Mouse (Mus musculus) forebrain, embryonic 13.5 days (tissue): ENCODE measurements around the gene Arpp19. TPM values are rescaled to one million over a fixed set of nuclear protein-coding genes. Genes with fewer than 3 reads are reported as not detected.

Source experiments
- ATAC-seq: fragments of 200-750 bp; cut with Nextera tagmentation; 2 replicates; pipeline ENCODE4 v1.8.0; 2017
- H3K27ac ChIP-seq: fragments of 300-500 bp; sonication (generic); 2 replicates; pipeline ENCODE4 v1.5.1; 2015; ENCODE audit warnings: inconsistent platforms, mild to moderate bottlenecking, moderate library complexity
- H3K27me3 ChIP-seq: fragments of 300-500 bp; sonication (generic); 2 replicates; pipeline ENCODE4 v1.6.1; 2015; ENCODE audit warnings: mild to moderate bottlenecking, inconsistent platforms
- H3K36me3 ChIP-seq: fragments of 300-500 bp; sonication (generic); 2 replicates; pipeline ENCODE4 v1.6.1; 2015; ENCODE audit warnings: mild to moderate bottlenecking, inconsistent platforms; ENCODE audit not compliant: poor library complexity, severe bottlenecking
- H3K4me1 ChIP-seq: fragments of 300-500 bp; sonication (generic); 2 replicates; pipeline ENCODE4 v1.6.1; 2015; ENCODE audit warnings: inconsistent platforms
- H3K4me2 ChIP-seq: fragments of 300-500 bp; sonication (generic); 2 replicates; pipeline ENCODE4 v1.6.1; 2015; ENCODE audit warnings: inconsistent platforms, mild to moderate bottlenecking, moderate library complexity
- H3K4me3 ChIP-seq: fragments of 300-500 bp; sonication (generic); 2 replicates; pipeline ENCODE4 v1.5.1; 2015; ENCODE audit warnings: mild to moderate bottlenecking, inconsistent platforms
- H3K9ac ChIP-seq: fragments of 300-500 bp; sonication (generic); 2 replicates; pipeline ENCODE4 v1.6.1; 2015; ENCODE audit warnings: mild to moderate bottlenecking, inconsistent platforms
- H3K9me3 ChIP-seq: fragments of 300-500 bp; sonication (generic); replicated peaks from 2 replicates; pipeline ENCODE4 v1.6.1; 2016; ENCODE audit warnings: inconsistent platforms
- WGBS: fragments of 180-500 bp; shearing (Covaris S2); methylation state at CpG from one replicate; pipeline ENCODE4 v1.1.7; 2015; 5-methylcytosine and 5-hydroxymethylcytosine counted together
- polyA plus RNA-seq: library from polyadenylated mRNA; unstranded; fragments of >200 nt; fragmentation: Nextera tagmentation; extraction: Ambion mirVana; gene quantifications from 2 replicates; pipeline ENCODE4 v1.2.1, GENCODE M21; 2015

Arpp19 gene
- polyA plus RNA-seq, 1 experiment from 2014 or later = 301 TPM

DNA sequence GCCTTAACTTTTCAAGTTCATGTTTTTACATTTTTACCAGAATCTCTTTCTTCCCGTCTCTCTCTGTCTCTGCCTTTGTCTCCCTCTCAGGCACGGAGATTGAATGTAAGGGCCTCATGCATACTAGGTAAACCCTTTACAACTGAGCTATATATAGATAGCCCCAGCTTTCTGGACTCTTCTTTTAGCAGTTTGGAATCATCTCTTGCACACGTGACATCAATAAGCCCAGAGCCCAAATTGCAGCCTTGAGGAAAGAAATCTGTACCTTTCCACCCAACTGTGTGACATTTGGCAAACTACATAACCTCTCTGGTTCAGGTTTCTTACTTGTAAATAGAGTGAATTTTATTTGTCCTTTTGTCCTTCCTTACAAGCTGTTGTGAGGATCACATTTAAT, 34.9 kb downstream of the Arpp19 start:
- peaks cover 31% of the 10 kb centered on the region for H3K4me1 ChIP-seq
- H3K9me3 ChIP-seq = no peaks in the 10 kb centered on the region
- ATAC-seq = no peak
- peak overlapping the region; percentile 93 for H3K4me3 ChIP-seq
- H3K27ac ChIP-seq = peak overlapping the region; percentile 96; the same call in 1 of the 2 replicates
- H3K27me3 ChIP-seq = no peaks in the 10 kb centered on the region
- peak overlapping the region; percentile 97 for H3K9ac ChIP-seq
- H3K4me2 ChIP-seq = peak overlapping the region; percentile 65
- H3K36me3 ChIP-seq = no peaks in the 10 kb centered on the region
- 6% methylated on average over 3 of the region's 3 CpGs for WGBS

DNA sequence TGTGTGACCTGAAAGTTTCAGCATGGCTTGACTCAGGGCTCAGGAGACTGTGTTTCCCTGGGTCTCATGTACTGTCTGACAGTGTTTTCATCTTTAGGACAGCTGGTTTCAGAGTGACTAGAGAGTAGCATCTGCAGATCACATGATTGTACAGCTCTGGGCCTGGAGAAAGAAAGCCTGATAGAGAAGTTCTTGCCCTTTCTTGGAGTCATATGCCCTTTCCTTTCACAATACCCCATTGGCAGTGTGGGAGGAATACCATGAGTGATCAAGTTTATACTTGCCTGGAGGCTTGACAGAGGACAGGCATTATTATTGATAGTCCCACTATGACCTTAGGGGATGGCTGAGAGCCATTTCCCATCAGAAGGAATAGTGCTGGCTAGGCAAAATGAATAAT, 39.8 kb downstream of the Arpp19 start:
- H3K4me1 ChIP-seq = peaks cover 20% of the 10 kb centered on the region
- no peak overlapping the region for H3K9ac ChIP-seq
- H3K4me2 ChIP-seq = no peak overlapping the region

DNA sequence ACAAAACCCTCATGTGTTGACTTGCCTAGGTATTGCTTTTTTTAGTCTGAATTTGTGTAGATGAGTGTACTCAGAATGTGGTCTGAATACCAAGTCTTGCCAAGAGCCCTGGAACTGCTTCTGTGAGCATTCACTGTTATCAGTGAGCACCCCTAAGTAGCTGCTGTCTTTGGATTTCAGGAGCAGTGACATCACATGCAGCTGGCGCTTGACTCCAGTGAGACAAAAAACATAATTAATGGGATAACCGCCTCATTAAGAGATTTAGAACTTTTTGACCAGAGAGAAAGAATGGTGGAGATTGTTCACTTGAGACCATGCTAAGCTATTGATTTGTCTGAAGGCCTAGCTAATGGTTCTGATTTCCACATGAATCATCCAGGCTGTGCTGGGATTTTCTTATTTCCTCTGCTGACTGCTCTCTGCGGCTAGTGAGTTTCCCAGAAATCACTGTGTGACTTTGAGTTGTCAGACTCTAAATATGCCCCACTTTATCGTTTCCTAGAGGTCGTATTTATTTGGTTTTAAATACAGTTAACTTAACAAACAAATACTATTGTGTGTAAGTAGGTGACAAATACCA, 47.9 kb downstream of the Arpp19 start:
- H3K36me3 ChIP-seq = no peaks in the 10 kb centered on the region
- peak; percentile 85 for ATAC-seq
- peaks cover 20% of the 10 kb centered on the region for H3K4me1 ChIP-seq
- WGBS = 39% methylated on average over 5 of the region's 5 CpGs
- H3K4me2 ChIP-seq = no peak overlapping the region
- H3K9ac ChIP-seq = no peak overlapping the region
- no peaks in the 10 kb centered on the region for H3K27me3 ChIP-seq
- H3K27ac ChIP-seq = peak overlapping the region; percentile 35; the same call in 1 of the 2 replicates
- 0 out of 2 replicates have a peak, but pooled peaks cover 4% of the 10 kb centered on the region for H3K9me3 ChIP-seq
- H3K4me3 ChIP-seq = no peak overlapping the region

More for the DNA sequence above, 39.8 kb downstream of the Arpp19 start:
- H3K27ac ChIP-seq = no peak overlapping the region
- H3K4me3 ChIP-seq = no peak overlapping the region
- no peaks in the 10 kb centered on the region for H3K27me3 ChIP-seq
- no peaks in the 10 kb centered on the region for H3K36me3 ChIP-seq
- H3K9me3 ChIP-seq = 0 out of 2 replicates have a peak, but pooled peaks cover 4% of the 10 kb centered on the region
- no peak for ATAC-seq

DNA sequence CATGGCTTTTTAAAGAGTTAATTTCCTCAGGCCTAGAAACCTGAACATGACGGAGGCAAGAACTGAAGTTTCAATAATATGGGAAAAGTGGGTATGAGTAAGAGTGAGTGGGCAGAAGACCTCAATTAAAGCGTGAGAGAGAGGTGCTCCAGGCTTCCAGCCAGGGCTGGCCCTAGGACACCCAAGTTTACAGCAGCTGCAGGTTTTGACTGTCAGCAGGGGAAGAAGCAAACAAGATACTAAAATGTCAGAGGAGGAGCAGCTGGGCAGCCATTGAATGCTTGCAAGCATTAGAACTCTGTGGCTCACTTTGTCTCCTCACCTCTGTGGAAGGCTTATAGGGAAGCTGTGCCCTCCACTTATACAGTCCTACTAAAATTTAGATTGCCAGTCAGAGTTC, 50.4 kb downstream of the Arpp19 start:
- Histone ChIP-seq H3K9ac (no peak overlapping the region), H3K36me3 (no peaks in the 10 kb centered on the region), H3K4me2 (no peak overlapping the region), H3K27ac (no peak overlapping the region), H3K9me3 (no peaks in the 10 kb centered on the region), H3K4me1 (peaks cover 20% of the 10 kb centered on the region), H3K27me3 (no peaks in the 10 kb centered on the region), H3K4me3 (no peak overlapping the region)
- ATAC-seq = no peak
- WGBS = 71% methylated on average over 2 of the region's 2 CpGs

DNA sequence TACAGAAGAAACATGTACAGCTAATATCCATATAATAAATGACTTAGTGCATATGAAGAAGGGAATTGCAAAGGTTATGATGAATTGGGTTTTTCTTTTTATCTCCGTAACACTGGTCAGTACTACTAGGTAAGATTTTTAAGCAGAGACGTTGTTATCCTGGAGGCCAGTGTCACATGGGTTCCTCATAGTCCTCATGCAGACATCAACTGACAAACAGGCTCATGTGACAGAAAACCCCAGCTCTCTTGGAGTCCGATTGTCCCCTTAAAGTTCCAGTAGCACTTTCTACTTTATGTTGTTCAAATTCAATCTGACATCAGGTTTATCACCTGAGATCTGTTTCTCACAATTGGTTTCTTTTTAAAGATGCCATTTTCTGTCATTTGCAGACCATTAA, 51.9 kb downstream of the Arpp19 start:
- Histone ChIP-seq H3K27me3 (no peaks in the 10 kb centered on the region), H3K4me1 (peaks cover 18% of the 10 kb centered on the region), H3K9ac (no peak overlapping the region), H3K4me3 (no peak overlapping the region), H3K27ac (no peak overlapping the region), H3K4me2 (no peak overlapping the region), H3K9me3 (no peaks in the 10 kb centered on the region), H3K36me3 (no peaks in the 10 kb centered on the region)
- WGBS = 88% methylated on average over 3 of the region's 3 CpGs
- ATAC-seq = no peak

DNA sequence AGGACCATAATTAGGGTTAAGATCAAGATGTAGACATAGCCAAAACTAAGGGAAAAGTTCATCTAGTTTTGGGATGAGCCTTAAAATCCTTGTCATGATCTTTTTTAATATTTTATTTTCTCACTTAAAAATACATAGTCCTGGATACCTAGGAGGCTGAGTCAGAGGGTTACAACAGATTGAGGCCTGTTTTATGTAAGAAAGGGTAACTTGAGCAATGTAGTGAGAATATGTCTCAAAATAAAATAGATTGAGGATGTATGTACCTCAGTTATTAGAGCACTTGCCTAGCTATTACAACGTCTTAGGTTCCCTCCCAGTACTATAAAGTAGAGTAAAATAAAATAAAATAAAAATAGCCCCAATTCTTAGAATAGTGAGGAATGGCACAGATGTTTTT, 54.7 kb downstream of the Arpp19 start:
- Histone ChIP-seq H3K27me3 (no peaks in the 10 kb centered on the region), H3K4me2 (no peak overlapping the region), H3K9ac (no peak overlapping the region), H3K36me3 (no peaks in the 10 kb centered on the region), H3K27ac (no peak overlapping the region), H3K9me3 (no peaks in the 10 kb centered on the region), H3K4me3 (no peak overlapping the region), H3K4me1 (peaks cover 3% of the 10 kb centered on the region; the same call in 1 of the 2 replicates)
- WGBS = 83% methylated on average over 1 of the region's 1 CpGs
- ATAC-seq = no peak

DNA sequence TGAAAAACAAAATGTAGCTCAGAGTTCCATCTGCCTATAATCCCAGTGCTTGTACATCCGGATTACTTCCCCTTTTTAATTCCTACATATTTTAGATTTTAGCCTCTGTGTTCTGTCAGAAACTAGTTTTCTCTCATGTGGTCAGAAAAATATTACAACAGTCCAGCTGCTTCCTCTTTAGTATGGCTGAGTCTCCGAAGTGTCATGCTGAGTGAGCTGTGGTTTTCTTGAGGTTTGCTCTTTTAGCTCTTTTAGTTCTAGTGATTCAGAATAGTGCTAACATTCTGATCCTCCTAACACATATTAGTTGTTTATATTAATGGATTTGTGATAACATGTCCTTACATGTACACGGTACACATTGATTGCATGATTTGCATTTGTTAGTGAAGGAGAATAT, 57.3 kb downstream of the Arpp19 start:
- H3K4me1 ChIP-seq = no peaks in the 10 kb centered on the region
- no peak overlapping the region for H3K4me3 ChIP-seq
- H3K36me3 ChIP-seq = 0 out of 2 replicates have a peak, but pooled peaks cover 5% of the 10 kb centered on the region
- H3K27me3 ChIP-seq = no peaks in the 10 kb centered on the region
- no peak overlapping the region for H3K4me2 ChIP-seq
- no peaks in the 10 kb centered on the region for H3K9me3 ChIP-seq
- WGBS = 91% methylated on average over 3 of the region's 3 CpGs
- no peak for ATAC-seq
- H3K27ac ChIP-seq = no peak overlapping the region
- H3K9ac ChIP-seq = no peak overlapping the region

DNA sequence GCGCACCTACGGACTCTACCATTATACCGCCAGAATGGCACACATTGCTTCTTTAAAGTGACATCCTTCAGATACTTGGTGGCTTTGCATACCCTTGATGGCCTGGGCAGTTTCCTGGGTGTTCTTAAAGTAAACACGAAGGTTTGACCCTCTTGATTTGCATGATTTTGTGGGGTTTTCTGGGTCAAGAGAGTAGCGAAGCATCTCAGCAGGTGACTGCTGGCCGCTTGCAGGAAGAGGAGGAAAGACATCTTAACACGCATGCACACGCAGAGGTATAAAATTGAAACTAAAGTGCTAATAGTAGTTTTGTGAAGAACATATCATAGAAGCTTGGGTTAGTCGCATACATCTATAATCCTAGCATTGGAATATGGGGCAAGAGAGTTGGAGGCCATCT, 61.5 kb downstream of the Arpp19 start:
- Histone ChIP-seq H3K4me1 (no peaks in the 10 kb centered on the region; the same call in 1 of the 2 replicates), H3K4me3 (no peak overlapping the region), H3K27me3 (no peaks in the 10 kb centered on the region), H3K4me2 (no peak overlapping the region), H3K9ac (no peak overlapping the region), H3K36me3 (0 out of 2 replicates have a peak, but pooled peaks cover 5% of the 10 kb centered on the region), H3K27ac (no peak overlapping the region), H3K9me3 (no peaks in the 10 kb centered on the region)
- 98% methylated on average over 9 of the region's 9 CpGs for WGBS
- ATAC-seq = no peak

DNA sequence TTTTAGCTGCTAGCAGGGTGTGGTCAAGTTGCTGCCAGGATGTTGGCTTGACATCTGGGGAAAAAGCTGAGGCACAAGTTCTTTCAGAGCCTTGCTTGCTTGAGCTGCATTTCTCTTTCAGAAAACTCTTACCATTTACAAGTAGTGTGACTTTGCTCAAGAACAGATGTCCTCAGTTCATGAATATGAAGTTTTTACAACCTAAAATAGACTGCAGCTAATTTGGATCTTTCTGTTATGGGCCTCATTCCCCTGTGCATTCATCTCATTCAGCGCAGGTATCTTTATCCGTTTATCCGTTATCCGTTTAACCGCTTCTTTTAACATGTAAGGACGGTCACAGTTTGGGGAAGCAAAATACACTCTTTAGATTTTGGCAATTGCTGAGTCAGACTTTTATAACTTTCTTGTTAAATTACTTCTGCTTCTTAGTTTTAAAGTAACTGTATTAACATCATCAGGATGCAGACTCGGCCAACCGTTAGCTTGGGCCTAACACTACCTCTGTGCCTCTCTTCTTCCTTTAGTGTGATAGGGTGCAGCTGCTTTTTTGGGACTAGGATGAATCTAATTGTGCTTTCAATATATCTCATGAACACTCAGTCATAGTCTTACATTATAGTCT, 62.9 kb downstream of the Arpp19 start:
- ATAC-seq = no peak
- 92% methylated on average over 8 of the region's 8 CpGs for WGBS

DNA sequence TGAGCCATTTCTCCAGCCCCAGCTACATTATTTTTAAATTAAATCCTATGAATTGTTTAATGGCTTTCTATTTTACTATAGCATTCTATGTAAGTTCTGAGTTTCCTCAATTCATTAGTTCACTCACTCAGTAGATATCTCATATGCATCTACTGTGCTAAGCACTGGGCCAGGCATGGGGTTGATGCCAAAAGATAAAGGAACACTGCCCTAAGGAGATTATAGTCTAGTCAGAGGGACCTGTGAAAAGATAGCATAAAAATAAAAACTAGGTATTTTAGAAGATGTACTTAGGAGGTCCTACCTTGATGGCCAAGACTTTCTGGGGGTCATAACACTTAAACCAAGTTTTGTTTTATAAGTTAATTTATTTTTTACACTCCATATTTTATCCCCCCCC, 64.7 kb downstream of the Arpp19 start:
- H3K27ac ChIP-seq = no peak overlapping the region
- H3K9ac ChIP-seq = no peak overlapping the region
- no peaks in the 10 kb centered on the region for H3K27me3 ChIP-seq
- ATAC-seq = no peak
- H3K9me3 ChIP-seq = no peaks in the 10 kb centered on the region
- H3K4me2 ChIP-seq = no peak overlapping the region
- no peak overlapping the region for H3K4me3 ChIP-seq
- no peaks in the 10 kb centered on the region; the same call in 1 of the 2 replicates for H3K4me1 ChIP-seq
- 0 out of 2 replicates have a peak, but pooled peaks cover 5% of the 10 kb centered on the region for H3K36me3 ChIP-seq

More for the DNA sequence above, 62.9 kb downstream of the Arpp19 start:
- Histone ChIP-seq H3K36me3 (0 out of 2 replicates have a peak, but pooled peaks cover 5% of the 10 kb centered on the region), H3K4me2 (no peak overlapping the region), H3K4me3 (no peak overlapping the region), H3K27me3 (no peaks in the 10 kb centered on the region), H3K27ac (no peak overlapping the region), H3K4me1 (no peaks in the 10 kb centered on the region; the same call in 1 of the 2 replicates), H3K9ac (no peak overlapping the region), H3K9me3 (no peaks in the 10 kb centered on the region)
